Mouse (Mus musculus): Measurements from ENCODE around the gene Zfp651.

Zfp651 gene

GRCm38 (mm10) chr9:121762761-121763160 lies 3.6 kb downstream of the Zfp651 start:
- no peak for DNase-seq (ENCODE audit: low spot score)

GRCm38 (mm10) chr9:121763716-121764115 lies 4.6 kb downstream of the Zfp651 start:
- DNase-seq (ENCODE audit: low spot score), result no peak

- no peak for DNase-seq (ENCODE audit: low spot score)
Measured at GRCm38 (mm10) chr9:121765166-121765855, 6.2 kb downstream of the Zfp651 start.

GRCm38 (mm10) chr9:121772412-121772811 lies 13.3 kb downstream of the Zfp651 start:
- DNase-seq (ENCODE audit: low spot score), result no peak

GRCm38 (mm10) chr9:121775951-121776350 lies 16.8 kb downstream of the Zfp651 start:
- DNase-seq (ENCODE audit: low spot score), result no peak

- DNase-seq (ENCODE audit: low spot score), result no peak
Measured at GRCm38 (mm10) chr9:121776511-121776910, 17.4 kb downstream of the Zfp651 start.

- no peak for DNase-seq (ENCODE audit: low spot score)
Measured at GRCm38 (mm10) chr9:121777484-121778065, 18.4 kb downstream of the Zfp651 start, which contains the start of gene Klhl40. Gene Klhl40, plus strand, starts transcription at chr9:121777607.

GRCm38 (mm10) chr9:121778066-121778624 lies 19.0 kb downstream of the Zfp651 start:
- no peak for DNase-seq (ENCODE audit: low spot score)

- DNase-seq (ENCODE audit: low spot score), result no peak
Measured at GRCm38 (mm10) chr9:121784801-121785200, 25.7 kb downstream of the Zfp651 start.

GRCm38 (mm10) chr9:121785261-121785660 lies 26.1 kb downstream of the Zfp651 start:
- DNase-seq (ENCODE audit: low spot score), result no peak

- DNase-seq (ENCODE audit: low spot score), result no peak
Measured at GRCm38 (mm10) chr9:121786359-121786758, 27.2 kb downstream of the Zfp651 start.

GRCm38 (mm10) chr9:121791206-121791605 lies 32.1 kb downstream of the Zfp651 start:
- DNase-seq (ENCODE audit: low spot score), result peak; percentile 3

- DNase-seq (ENCODE audit: low spot score), result no peak
Measured at GRCm38 (mm10) chr9:121791757-121792521, 32.8 kb downstream of the Zfp651 start, which contains the start of gene Hhatl. Gene Hhatl, minus strand, starts transcription at chr9:121792507.

GRCm38 (mm10) chr9:121794972-121795539 lies 35.9 kb downstream of the Zfp651 start:
- DNase-seq (ENCODE audit: low spot score), result no peak

GRCm38 (mm10) chr9:121797722-121798121 lies 38.6 kb downstream of the Zfp651 start:
- DNase-seq (ENCODE audit: low spot score), result no peak

GRCm38 (mm10) chr9:121798887-121799520 lies 39.9 kb downstream of the Zfp651 start:
- DNase-seq (ENCODE audit: low spot score), result no peak

GRCm38 (mm10) chr9:121802747-121803146 lies 43.6 kb downstream of the Zfp651 start:
- no peak for DNase-seq (ENCODE audit: low spot score)

GRCm38 (mm10) chr9:121807546-121807945 lies 48.4 kb downstream of the Zfp651 start:
- no peak for DNase-seq (ENCODE audit: low spot score)

- no peak for DNase-seq (ENCODE audit: low spot score)
Measured at GRCm38 (mm10) chr9:121807947-121808346, 48.8 kb downstream of the Zfp651 start.

GRCm38 (mm10) chr9:121808511-121808910 lies 49.4 kb downstream of the Zfp651 start:
- DNase-seq (ENCODE audit: low spot score), result no peak

- DNase-seq (ENCODE audit: low spot score), result no peak
Measured at GRCm38 (mm10) chr9:121810081-121810821, 51.1 kb downstream of the Zfp651 start.
